29 mouse cellular contexts compared by ENCODE assay signal in genomic region chr10:60430591-60430990, GRCm38 (mm10). TPM values are rescaled to one million over a fixed set of nuclear protein-coding genes. Genes with fewer than 3 reads are reported as not detected.
DNase-seq lines count a peak whose midpoint lies in the region; ATAC-seq and TF ChIP-seq lines count a peak whose summit lies in the region.
"Had no signal": no experiment of that assay in that cellular context is flagged by ENCODE, and none has a peak within 500 bp of the region (broad histone marks: within the 10 kb centered on the region; RNA-seq: fewer than 3 reads in every experiment).

No protein-coding gene starts in this region.

- no peak overlapping the region for H3K4me2 ChIP-seq in hindbrain, embryonic 12.5 days (replicated peaks)
- H3K4me2 ChIP-seq in hindbrain, embryonic 14.5 days (replicated peaks), result no peak overlapping the region
- H3K4me2 ChIP-seq in neural tube, embryonic 12.5 days (replicated peaks), result no peak overlapping the region; the same call in 1 of the 2 replicates
- 0 out of 2 replicates have a peak overlapping the region, but pooled peaks have one; percentile 11 for H3K4me2 ChIP-seq in neural tube, embryonic 13.5 days
- H3K4me2 ChIP-seq: embryonic facial prominence, embryonic 12.5 days; heart, embryonic 11.5 days; limb, embryonic 13.5 days; liver, embryonic 11.5 days; lung, embryonic 15.5 days had no signal

- H3K36me3 ChIP-seq in hindbrain, embryonic 12.5 days, result no peaks in the 10 kb centered on the region
- no peaks in the 10 kb centered on the region for H3K36me3 ChIP-seq in hindbrain, embryonic 14.5 days (replicated peaks; ENCODE audit: control insufficient read depth, insufficient read depth)
- H3K36me3 ChIP-seq in neural tube, embryonic 12.5 days, result no peaks in the 10 kb centered on the region
- 0 out of 2 replicates have a peak, but pooled peaks cover 1% of the 10 kb centered on the region for H3K36me3 ChIP-seq in neural tube, embryonic 13.5 days
- H3K36me3 ChIP-seq: embryonic facial prominence, embryonic 12.5 days; limb, embryonic 13.5 days; lung, embryonic 15.5 days had no signal

- no peaks in the 10 kb centered on the region; the same call in 1 of the 2 replicates for H3K27me3 ChIP-seq in hindbrain, embryonic 12.5 days
- no peaks in the 10 kb centered on the region for H3K27me3 ChIP-seq in hindbrain, embryonic 14.5 days (ENCODE audit: control insufficient read depth, insufficient read depth, low read length)
- H3K27me3 ChIP-seq in neural tube, embryonic 12.5 days (replicated peaks), result no peaks in the 10 kb centered on the region
- no peaks in the 10 kb centered on the region for H3K27me3 ChIP-seq in neural tube, embryonic 13.5 days
- H3K27me3 ChIP-seq: embryonic facial prominence, embryonic 12.5 days; lung, embryonic 15.5 days had no signal

- no peak for DNase-seq in hindbrain, embryonic 14.5 days (ENCODE audit: low spot score)
- no peak for DNase-seq in neural tube, embryonic 10.5 days (ENCODE audit: extremely low spot score, low spot score)
- DNase-seq in gastrocnemius, adult 2 months, result no peak
- DNase-seq in lung, postnatal 10 days, result no peak
- DNase-seq: adrenal gland, adult 2 months; adrenal gland, postnatal 36 days; B cell, adult 2 months; cerebellum, adult 8-10 months; cerebellum, postnatal 36 days; gastrocnemius, postnatal 36 days; heart, adult 18-20 months; heart, postnatal 36 days; kidney, adult 18-20 months; kidney, postnatal 4 days; lung, postnatal 36 days; right cerebral cortex, postnatal 14 days; thymus, postnatal 4 days had no signal

- H3K9me3 ChIP-seq in hindbrain, embryonic 12.5 days (replicated peaks), result peaks cover 6% of the 10 kb centered on the region
- peaks cover 5% of the 10 kb centered on the region for H3K9me3 ChIP-seq in hindbrain, embryonic 14.5 days (ENCODE audit: control insufficient read depth, low read length)
- peaks cover 3% of the 10 kb centered on the region; the same call in 1 of the 2 replicates for H3K9me3 ChIP-seq in neural tube, embryonic 12.5 days
- H3K9me3 ChIP-seq in neural tube, embryonic 13.5 days, result peaks cover 6% of the 10 kb centered on the region; the same call in 1 of the 2 replicates
- H3K9me3 ChIP-seq: lung, embryonic 15.5 days had no signal

- WGBS in hindbrain, embryonic 12.5 days, result 32% methylated on average over 6 of the region's 6 CpGs
- 15% methylated on average over 6 of the region's 6 CpGs for WGBS in hindbrain, embryonic 14.5 days
- WGBS in neural tube, embryonic 12.5 days, result 23% methylated on average over 6 of the region's 6 CpGs
- WGBS in neural tube, embryonic 13.5 days, result 13% methylated on average over 6 of the region's 6 CpGs

- intact Hi-C loops in gastrocnemius, adult 2 months (cut with DNase I), result no loop called here

- H3K27ac ChIP-seq in hindbrain, embryonic 12.5 days, result 0 out of 2 replicates have a peak overlapping the region, but pooled peaks have one; percentile 30
- H3K27ac ChIP-seq in hindbrain, embryonic 14.5 days, result no peak overlapping the region
- no peak overlapping the region for H3K27ac ChIP-seq in neural tube, embryonic 12.5 days
- H3K27ac ChIP-seq in neural tube, embryonic 13.5 days (replicated peaks), result peak overlapping the region; percentile 80
- no peak overlapping the region for H3K27ac ChIP-seq in gastrocnemius, adult 2 months
- H3K27ac ChIP-seq: embryonic facial prominence, embryonic 12.5 days; limb, embryonic 13.5 days; lung, embryonic 15.5 days had no signal

- H3K9ac ChIP-seq in hindbrain, embryonic 12.5 days, result no peak overlapping the region
- no peak overlapping the region for H3K9ac ChIP-seq in hindbrain, embryonic 14.5 days
- H3K9ac ChIP-seq in neural tube, embryonic 12.5 days, result no peak overlapping the region
- H3K9ac ChIP-seq in neural tube, embryonic 13.5 days, result no peak overlapping the region
- H3K9ac ChIP-seq: embryonic facial prominence, embryonic 12.5 days; limb, embryonic 13.5 days; lung, embryonic 15.5 days had no signal

- TF ChIP-seq CTCF in gastrocnemius, adult 2 months (IDR thresholded peaks at IDR 0.05), result no peak

- peaks cover 15% of the 10 kb centered on the region for H3K4me1 ChIP-seq in hindbrain, embryonic 12.5 days
- H3K4me1 ChIP-seq in hindbrain, embryonic 14.5 days (replicated peaks; ENCODE audit: control insufficient read depth, insufficient read depth, low read length), result peaks cover 16% of the 10 kb centered on the region; the same call in 1 of the 2 replicates
- H3K4me1 ChIP-seq in neural tube, embryonic 12.5 days, result no peaks in the 10 kb centered on the region; the same call in 1 of the 2 replicates
- peaks cover 18% of the 10 kb centered on the region for H3K4me1 ChIP-seq in neural tube, embryonic 13.5 days (replicated peaks)
- H3K4me1 ChIP-seq: embryonic facial prominence, embryonic 12.5 days; limb, embryonic 13.5 days; lung, embryonic 15.5 days had no signal

- peak; percentile 59 for ATAC-seq in hindbrain, embryonic 12.5 days (ENCODE audit: low FRiP score)
- ATAC-seq in hindbrain, embryonic 14.5 days (ENCODE audit: low FRiP score), result no peak
- peak; percentile 56; the same call in 1 of the 2 replicates for ATAC-seq in neural tube, embryonic 12.5 days (ENCODE audit: low FRiP score, low read depth)
- ATAC-seq in neural tube, embryonic 13.5 days (ENCODE audit: low read depth), result peak; percentile 75
- ATAC-seq: inflammation-experienced regulatory T-cells, adult 6 months had no signal

- no peak overlapping the region for H3K4me3 ChIP-seq in hindbrain, embryonic 12.5 days
- H3K4me3 ChIP-seq in hindbrain, embryonic 14.5 days (replicated peaks; ENCODE audit: low read length), result no peak overlapping the region
- H3K4me3 ChIP-seq in neural tube, embryonic 12.5 days, result no peak overlapping the region
- no peak overlapping the region for H3K4me3 ChIP-seq in neural tube, embryonic 13.5 days
- H3K4me3 ChIP-seq in gastrocnemius, adult 2 months, result no peak overlapping the region
- H3K4me3 ChIP-seq: embryonic facial prominence, embryonic 12.5 days; limb, embryonic 13.5 days; lung, embryonic 15.5 days had no signal

RNA-seq across cellular contexts. Expression of gene Gm17455, which starts 31.1 kb away (rescaled TPM):
- 5.6 and 9.0 TPM in 2 replicates for polyA plus RNA-seq in hindbrain, embryonic 12.5 days (2016; fragmentation: Nextera tagmentation; extraction: Ambion mirVana)
- polyA plus RNA-seq in hindbrain, embryonic 14.5 days (2014; fragmentation: Nextera tagmentation; extraction: Ambion mirVana), result 9.7 and 18.2 TPM in 2 replicates
- 3.3 and 3.9 TPM in 2 replicates for polyA plus RNA-seq in neural tube, embryonic 12.5 days (2016; fragmentation: Nextera tagmentation; extraction: Ambion mirVana)
- 4.9 and 12.3 TPM in 2 replicates for polyA plus RNA-seq in neural tube, embryonic 13.5 days (2015; fragmentation: Nextera tagmentation; extraction: Ambion mirVana)
- total RNA-seq in gastrocnemius, adult 2 months (2021), result under 1 TPM in 1 of 2 experiments, not detected in 1; 0.31 TPM
- total RNA-seq: adrenal gland, adult 2 months; adrenal gland, postnatal 36 days; gastrocnemius, postnatal 36 days; heart, adult 18-20 months; heart, postnatal 36 days; left cerebral cortex, postnatal 36 days had no signal
- polyA plus RNA-seq: liver, embryonic 16.5 days; testis, adult 2 months had no signal

Comparison
In these comparisons a context has a peak if more than half of its experiments do, and no peak if none do; other contexts are left out.
1. H3K27ac ChIP-seq: peak in hindbrain, embryonic 12.5 days (single experiment) and neural tube, embryonic 13.5 days (single experiment); none in hindbrain, embryonic 14.5 days (single experiment), neural tube, embryonic 12.5 days (single experiment) and gastrocnemius, adult 2 months (single experiment).